Mouse (Mus musculus): ENCODE results near the gene Leo1. TPM values are rescaled to one million over a fixed set of nuclear protein-coding genes. Genes with fewer than 3 reads are reported as not detected.
"Not testable (repeated sequence)": the region's sequence is repeated elsewhere in the genome, so short reads cannot be mapped to it uniquely, and the experiment has no call there.

Leo1 gene
- polyA plus RNA-seq, 1 experiment from 2014 or later: 31.4 TPM

DNA sequence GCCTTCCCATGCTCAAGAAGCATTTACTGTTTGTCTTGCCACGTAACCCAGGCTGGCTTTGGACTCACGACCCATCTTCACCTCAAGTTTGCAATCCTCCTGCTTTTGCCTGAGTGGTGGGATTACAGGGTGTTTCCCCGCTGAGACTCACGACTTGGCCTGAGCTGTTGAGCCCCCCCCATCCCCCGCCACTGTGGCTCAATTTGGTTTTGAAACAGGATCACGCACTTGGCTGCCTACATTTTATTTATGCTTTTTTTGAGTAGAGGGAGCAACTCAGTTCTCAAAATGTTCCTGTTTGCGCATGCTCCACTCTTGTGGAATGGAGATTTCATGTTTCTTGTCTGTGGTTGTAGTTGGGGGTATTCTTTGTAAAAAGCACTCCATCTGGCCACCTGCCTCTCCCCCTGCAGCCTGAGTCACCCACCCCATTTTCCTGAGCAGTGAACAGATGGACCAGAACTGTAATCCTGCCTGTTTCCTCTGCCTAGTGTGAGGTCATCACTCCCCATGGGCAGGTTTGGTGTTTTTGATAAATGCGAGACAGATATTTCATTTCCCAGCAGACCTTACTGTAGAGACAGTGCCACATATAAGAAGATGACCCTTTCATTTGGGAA is 37.9 kb downstream of the Leo1 start:
- H3K27me3 ChIP-seq (ENCODE audit: insufficient read depth, low read length): no peaks in the 10 kb centered on the region
- ATAC-seq (replicated peaks; ENCODE audit: low FRiP score, low read depth) (no peak), DNase-seq (ENCODE audit: low spot score) (no peak)
- H3K4me2 ChIP-seq (ENCODE audit: low read length): no peak overlapping the region
- TF ChIP-seq CTCF (IDR thresholded peaks at IDR 0.05; ENCODE audit: low read depth): no peak
- WGBS: 62% methylated on average over 8 of the region's 8 CpGs
- no peaks in the 10 kb centered on the region for H3K4me1 ChIP-seq (replicated peaks; ENCODE audit: insufficient read depth, low read length)
- no peak overlapping the region for H3K4me3 ChIP-seq (replicated peaks; ENCODE audit: low read depth, low read length)
- H3K36me3 ChIP-seq (ENCODE audit: insufficient read depth, low read length): no peaks in the 10 kb centered on the region
- no peaks in the 10 kb centered on the region for H3K9me3 ChIP-seq (replicated peaks; ENCODE audit: low read length)
- H3K9ac ChIP-seq (ENCODE audit: low read depth, low read length): no peak overlapping the region
- H3K27ac ChIP-seq: no peak overlapping the region

DNA sequence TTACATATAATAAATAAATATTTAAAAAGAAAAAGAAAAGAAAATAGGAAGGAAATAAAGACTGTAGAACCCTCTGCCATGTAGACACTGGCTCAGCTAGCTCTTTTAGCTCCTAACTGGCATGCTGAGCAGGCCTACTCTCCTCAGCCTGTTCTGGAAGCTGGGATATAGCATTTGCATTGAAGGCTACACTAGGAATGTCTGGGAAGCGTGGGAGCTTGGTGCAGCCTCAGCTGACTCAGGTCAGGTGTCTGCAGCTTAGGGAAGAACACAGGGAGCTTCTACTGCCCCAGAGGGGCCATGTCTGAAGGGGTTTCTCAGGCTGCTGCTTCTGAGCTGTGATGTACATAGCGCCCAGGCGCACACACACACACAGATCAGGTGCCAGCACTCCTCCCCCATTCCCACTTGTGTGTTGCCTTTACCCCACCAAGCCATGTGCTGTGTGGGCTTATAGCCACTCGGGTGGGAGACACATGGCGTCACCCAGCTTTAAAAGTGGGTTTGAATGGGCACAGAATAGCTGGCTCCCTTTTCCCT is 39.3 kb downstream of the Leo1 start:
- Histone ChIP-seq H3K27ac (no peak overlapping the region), H3K9me3 (replicated peaks; ENCODE audit: low read length) (no peaks in the 10 kb centered on the region), H3K4me3 (replicated peaks; ENCODE audit: low read depth, low read length) (no peak overlapping the region), H3K27me3 (ENCODE audit: insufficient read depth, low read length) (no peaks in the 10 kb centered on the region), H3K36me3 (ENCODE audit: insufficient read depth, low read length) (no peaks in the 10 kb centered on the region), H3K4me2 (ENCODE audit: low read length) (no peak overlapping the region), H3K9ac (ENCODE audit: low read depth, low read length) (no peak overlapping the region), H3K4me1 (replicated peaks; ENCODE audit: insufficient read depth, low read length) (no peaks in the 10 kb centered on the region)
- TF ChIP-seq CTCF (IDR thresholded peaks at IDR 0.05; ENCODE audit: low read depth): no peak
- WGBS: 90% methylated on average over 5 of the region's 5 CpGs
- ATAC-seq (replicated peaks; ENCODE audit: low FRiP score, low read depth) (no peak), DNase-seq (ENCODE audit: low spot score) (no peak)

- TF ChIP-seq CTCF (IDR thresholded peaks at IDR 0.05; ENCODE audit: low read depth): no peak
- no peaks in the 10 kb centered on the region for H3K36me3 ChIP-seq (ENCODE audit: insufficient read depth, low read length)
- H3K4me2 ChIP-seq (ENCODE audit: low read length): no peak overlapping the region
- H3K4me1 ChIP-seq (replicated peaks; ENCODE audit: insufficient read depth, low read length): no peaks in the 10 kb centered on the region
- H3K27me3 ChIP-seq (ENCODE audit: insufficient read depth, low read length): no peaks in the 10 kb centered on the region
- no peak overlapping the region for H3K4me3 ChIP-seq (replicated peaks; ENCODE audit: low read depth, low read length)
- 86% methylated on average over 6 of the region's 6 CpGs for WGBS
- no peaks in the 10 kb centered on the region; the same call in 1 of the 2 replicates for H3K9me3 ChIP-seq (replicated peaks; ENCODE audit: low read length)
- ATAC-seq (replicated peaks; ENCODE audit: low FRiP score, low read depth) (no peak), DNase-seq (ENCODE audit: low spot score) (no peak)
- no peak overlapping the region for H3K27ac ChIP-seq
- no peak overlapping the region for H3K9ac ChIP-seq (ENCODE audit: low read depth, low read length)
Measured at GRCm38 (mm10) chr9:75485231-75485630, 43.9 kb downstream of the Leo1 start.

DNA sequence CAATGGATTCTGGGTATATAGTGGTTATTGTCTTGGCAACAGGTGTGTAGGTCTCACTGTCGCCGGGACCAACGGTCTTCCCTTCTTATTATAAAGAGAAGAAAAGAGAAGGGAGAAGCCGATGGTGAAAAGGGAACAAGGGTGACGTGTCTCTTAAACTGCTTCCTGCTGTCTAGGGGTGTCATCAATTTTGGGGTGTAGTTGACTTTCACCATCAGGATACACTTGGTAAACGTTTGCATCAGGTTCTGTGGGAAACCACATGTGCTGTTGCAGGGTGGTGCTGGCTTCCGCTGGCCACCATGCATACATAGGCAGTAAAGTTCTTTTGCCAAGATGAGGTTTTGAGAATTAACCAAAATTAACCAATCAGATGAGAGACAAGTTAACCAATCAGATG is 46.9 kb downstream of the Leo1 start:
- ATAC-seq (replicated peaks; ENCODE audit: low FRiP score, low read depth); H3K27me3 ChIP-seq (ENCODE audit: insufficient read depth, low read length); H3K27ac ChIP-seq; H3K4me1 ChIP-seq (replicated peaks; ENCODE audit: insufficient read depth, low read length); DNase-seq (ENCODE audit: low spot score); H3K9ac ChIP-seq (ENCODE audit: low read depth, low read length); H3K9me3 ChIP-seq (replicated peaks; ENCODE audit: low read length); H3K4me2 ChIP-seq (ENCODE audit: low read length); H3K4me3 ChIP-seq (replicated peaks; ENCODE audit: low read depth, low read length); H3K36me3 ChIP-seq (ENCODE audit: insufficient read depth, low read length): not testable (repeated sequence)
- WGBS: 97% methylated on average over 7 of the region's 7 CpGs

- Histone ChIP-seq H3K27ac (no peak overlapping the region), H3K27me3 (ENCODE audit: insufficient read depth, low read length) (no peaks in the 10 kb centered on the region), H3K4me1 (replicated peaks; ENCODE audit: insufficient read depth, low read length) (no peaks in the 10 kb centered on the region), H3K36me3 (ENCODE audit: insufficient read depth, low read length) (peaks cover 13% of the 10 kb centered on the region; the same call in 1 of the 2 replicates), H3K4me3 (replicated peaks; ENCODE audit: low read depth, low read length) (no peak overlapping the region), H3K9me3 (replicated peaks; ENCODE audit: low read length) (no peaks in the 10 kb centered on the region), H3K4me2 (ENCODE audit: low read length) (no peak overlapping the region), H3K9ac (ENCODE audit: low read depth, low read length) (no peak overlapping the region)
- no peak for DNase-seq (ENCODE audit: low spot score)
- no peak for TF ChIP-seq CTCF (IDR thresholded peaks at IDR 0.05; ENCODE audit: low read depth)
- no peak for ATAC-seq (replicated peaks; ENCODE audit: low FRiP score, low read depth)
- 88% methylated on average over 9 of the region's 9 CpGs for WGBS
Measured at GRCm38 (mm10) chr9:75494407-75495005, 53.2 kb downstream of the Leo1 start.

GRCm38 (mm10) chr9:75495945-75496344 is 54.6 kb downstream of the Leo1 start:
- no peak overlapping the region for H3K4me2 ChIP-seq (ENCODE audit: low read length)
- peaks cover 13% of the 10 kb centered on the region; the same call in 1 of the 2 replicates for H3K36me3 ChIP-seq (ENCODE audit: insufficient read depth, low read length)
- H3K4me3 ChIP-seq (replicated peaks; ENCODE audit: low read depth, low read length): no peak overlapping the region
- H3K9ac ChIP-seq (ENCODE audit: low read depth, low read length): no peak overlapping the region
- H3K27ac ChIP-seq: peak overlapping the region; percentile 19; the same call in 1 of the 2 replicates
- ATAC-seq (replicated peaks; ENCODE audit: low FRiP score, low read depth): peak; percentile 89
- DNase-seq (ENCODE audit: low spot score): peak; percentile 79
- no peaks in the 10 kb centered on the region for H3K4me1 ChIP-seq (replicated peaks; ENCODE audit: insufficient read depth, low read length)
- 26% methylated on average over 10 of the region's 10 CpGs for WGBS
- H3K9me3 ChIP-seq (replicated peaks; ENCODE audit: low read length): no peaks in the 10 kb centered on the region
- TF ChIP-seq CTCF (IDR thresholded peaks at IDR 0.05; ENCODE audit: low read depth): peak; percentile 6; the same call in 1 of the 2 replicates
- no peaks in the 10 kb centered on the region for H3K27me3 ChIP-seq (ENCODE audit: insufficient read depth, low read length)

All from kidney, postnatal 0 days (tissue).